Comparison of ENCODE assay signal across 11 mouse cellular contexts in genomic region chr3:9345885-9346284, GRCm38 (mm10).
DNase-seq lines count a peak whose midpoint lies in the region; ATAC-seq and TF ChIP-seq lines count a peak whose summit lies in the region.
"Had no signal": no experiment of that assay in that cellular context is flagged by ENCODE, and none has a peak within 500 bp of the region (broad histone marks: within the 10 kb centered on the region; RNA-seq: fewer than 3 reads in every experiment).

No protein-coding gene starts in this region.

- H3K9me3 ChIP-seq in kidney, embryonic 15.5 days (replicated peaks), result no peaks in the 10 kb centered on the region
- no peaks in the 10 kb centered on the region for H3K9me3 ChIP-seq in forebrain, embryonic 11.5 days (ENCODE audit: control insufficient read depth, low read length)
- no peaks in the 10 kb centered on the region for H3K9me3 ChIP-seq in intestine, postnatal 0 days (ENCODE audit: control insufficient read depth)
- no peaks in the 10 kb centered on the region for H3K9me3 ChIP-seq in neural tube, embryonic 13.5 days
- H3K9me3 ChIP-seq: G1E had no signal

- TF ChIP-seq CTCF in intestine, postnatal 0 days (IDR thresholded peaks at IDR 0.05; ENCODE audit: low read depth), result no peak

- no peak overlapping the region for H3K9ac ChIP-seq in kidney, embryonic 15.5 days
- H3K9ac ChIP-seq in forebrain, embryonic 11.5 days (ENCODE audit: low read length), result no peak overlapping the region
- no peak overlapping the region for H3K9ac ChIP-seq in intestine, postnatal 0 days (ENCODE audit: low read depth, low read length)
- H3K9ac ChIP-seq in neural tube, embryonic 13.5 days, result no peak overlapping the region

- peak overlapping the region; percentile 95 for H3K4me2 ChIP-seq in kidney, embryonic 15.5 days
- peak overlapping the region; percentile 59 for H3K4me2 ChIP-seq in forebrain, embryonic 11.5 days (ENCODE audit: low read depth, low read length, severe bottlenecking)
- H3K4me2 ChIP-seq in intestine, postnatal 0 days (replicated peaks; ENCODE audit: low read depth), result 0 out of 2 replicates have a peak overlapping the region, but pooled peaks have one; percentile 89
- peak overlapping the region; percentile 99 for H3K4me2 ChIP-seq in neural tube, embryonic 13.5 days

- no peak overlapping the region for H3K27ac ChIP-seq in kidney, embryonic 15.5 days
- H3K27ac ChIP-seq in forebrain, embryonic 11.5 days (ENCODE audit: low read depth, low read length), result no peak overlapping the region
- H3K27ac ChIP-seq in intestine, postnatal 0 days (ENCODE audit: low read depth, low read length), result no peak overlapping the region
- H3K27ac ChIP-seq in neural tube, embryonic 13.5 days (replicated peaks), result no peak overlapping the region

- peak overlapping the region; percentile 56 for H3K4me3 ChIP-seq in kidney, embryonic 15.5 days (replicated peaks)
- no peak overlapping the region for H3K4me3 ChIP-seq in forebrain, embryonic 11.5 days (ENCODE audit: low read depth, low read length)
- H3K4me3 ChIP-seq in intestine, postnatal 0 days (ENCODE audit: low read depth, low read length), result peak overlapping the region; percentile 48; the same call in 1 of the 2 replicates
- H3K4me3 ChIP-seq in neural tube, embryonic 13.5 days, result peak overlapping the region; percentile 52; the same call in 1 of the 2 replicates
- H3K4me3 ChIP-seq: erythroblast, embryonic 14.5 days had no signal

- 0 out of 2 replicates have a peak, but pooled peaks cover 3% of the 10 kb centered on the region for H3K27me3 ChIP-seq in kidney, embryonic 15.5 days
- H3K27me3 ChIP-seq in forebrain, embryonic 11.5 days (ENCODE audit: control insufficient read depth, insufficient read depth, low read length), result peaks cover 12% of the 10 kb centered on the region; the same call in 1 of the 2 replicates
- H3K27me3 ChIP-seq in intestine, postnatal 0 days (replicated peaks; ENCODE audit: control insufficient read depth, insufficient read depth, low read length), result peaks cover 22% of the 10 kb centered on the region; the same call in 1 of the 2 replicates
- peaks cover 20% of the 10 kb centered on the region for H3K27me3 ChIP-seq in neural tube, embryonic 13.5 days

- WGBS in kidney, embryonic 15.5 days, result 36% methylated on average over 9 of the region's 9 CpGs
- WGBS in forebrain, embryonic 11.5 days, result 7% methylated on average over 9 of the region's 9 CpGs
- WGBS in intestine, postnatal 0 days, result 51% methylated on average over 9 of the region's 9 CpGs
- 23% methylated on average over 9 of the region's 9 CpGs for WGBS in neural tube, embryonic 13.5 days

- no peak for ATAC-seq in kidney, embryonic 15.5 days (replicated peaks; ENCODE audit: low FRiP score)
- no peak for ATAC-seq in forebrain, embryonic 11.5 days (replicated peaks; ENCODE audit: low FRiP score)
- ATAC-seq in intestine, postnatal 0 days, result no peak
- no peak for ATAC-seq in neural tube, embryonic 13.5 days (ENCODE audit: low read depth)
- ATAC-seq in inflammation-experienced regulatory T-cells, adult 6 months, result no peak

- no peaks in the 10 kb centered on the region for H3K36me3 ChIP-seq in kidney, embryonic 15.5 days
- no peaks in the 10 kb centered on the region for H3K36me3 ChIP-seq in forebrain, embryonic 11.5 days (ENCODE audit: control insufficient read depth, insufficient read depth, low read length)
- no peaks in the 10 kb centered on the region for H3K36me3 ChIP-seq in intestine, postnatal 0 days (ENCODE audit: control insufficient read depth, insufficient read depth)
- no peaks in the 10 kb centered on the region for H3K36me3 ChIP-seq in neural tube, embryonic 13.5 days
- H3K36me3 ChIP-seq: G1E had no signal

- no peak for DNase-seq in kidney, postnatal 25 days
- no peak for DNase-seq in forebrain, embryonic 11.5 days (ENCODE audit: low spot score)
- no peak for DNase-seq in adrenal gland, postnatal 36 days
- no peak for DNase-seq in frontal cortex, postnatal 14 days (ENCODE audit: low spot score in 2 of 2)
- DNase-seq: spleen, adult 18-20 months had no signal

- peaks cover 26% of the 10 kb centered on the region for H3K4me1 ChIP-seq in kidney, embryonic 15.5 days
- peaks cover 14% of the 10 kb centered on the region for H3K4me1 ChIP-seq in forebrain, embryonic 11.5 days (replicated peaks; ENCODE audit: control insufficient read depth, insufficient read depth, low read length)
- H3K4me1 ChIP-seq in intestine, postnatal 0 days (replicated peaks; ENCODE audit: control insufficient read depth, insufficient read depth, low read length), result peaks cover 5% of the 10 kb centered on the region; the same call in 1 of the 2 replicates
- peaks cover 38% of the 10 kb centered on the region for H3K4me1 ChIP-seq in neural tube, embryonic 13.5 days (replicated peaks)
